Mouse (Mus musculus) urinary bladder, adult 2 months (tissue): ENCODE measurements at regions not wholly inside any gene's neighbourhood (a gene's known extent, or its start where the extent isn't known, plus 50 kb on each side); places are given as distances from the start of the nearest gene placed in this dataset.

ENCODE experiments used
- DNase-seq: peaks from one replicate; pipeline ENCODE4 v3.0.0; 2022; ENCODE audit warnings: low spot score

DNA sequence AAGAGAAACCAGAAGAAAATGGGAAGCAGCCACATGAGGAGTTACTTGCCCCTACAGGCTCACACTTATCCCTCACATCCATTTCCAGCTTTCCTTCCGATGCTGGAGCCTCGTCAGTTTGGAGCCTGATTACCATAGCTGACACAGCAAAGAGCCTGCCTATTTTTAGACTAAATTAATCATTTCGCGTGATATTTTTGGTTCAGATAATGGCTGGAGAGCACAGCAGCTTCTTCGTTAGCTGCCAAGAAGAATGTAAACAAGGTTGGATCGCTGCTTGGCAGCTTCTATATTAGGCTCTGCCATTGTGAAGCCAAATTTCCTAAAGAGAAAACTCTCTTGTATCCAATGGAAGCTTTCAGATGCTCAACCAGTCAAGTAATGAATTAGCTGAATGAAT is 676.9 kb upstream of the A1bg start:
- no peak for DNase-seq

GRCm38 (mm10) chr15:61596318-61596717 is 673.5 kb upstream of the A1bg start:
- DNase-seq: no peak

- DNase-seq: no peak
These were observed 666.1 kb upstream of the A1bg start for GRCm38 (mm10) chr15:61588956-61589355.

DNA sequence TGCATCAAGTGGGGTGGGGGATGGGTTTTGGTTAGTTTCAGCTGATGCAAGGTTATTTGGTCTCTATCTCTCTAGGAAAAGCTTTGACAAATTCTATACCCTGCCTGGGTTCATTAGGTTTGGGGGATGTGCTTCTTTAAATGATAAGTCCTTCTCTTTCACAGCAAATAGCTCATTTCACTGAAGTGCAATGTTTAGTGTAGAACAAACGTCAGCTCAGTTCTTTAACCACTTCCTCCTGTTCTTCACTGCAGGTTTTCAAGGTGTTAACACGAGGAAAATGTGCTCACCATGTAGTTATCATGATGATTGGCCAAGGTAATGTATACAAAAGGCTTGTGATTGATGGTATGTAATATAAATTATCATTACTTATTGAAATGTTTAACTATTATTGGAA is 659.5 kb upstream of the A1bg start:
- DNase-seq: no peak

GRCm38 (mm10) chr15:61563347-61563746 is 640.5 kb upstream of the A1bg start:
- DNase-seq: no peak

GRCm38 (mm10) chr15:61562252-61562651 is 639.4 kb upstream of the A1bg start:
- no peak for DNase-seq

GRCm38 (mm10) chr15:61553908-61554307 is 631.1 kb upstream of the A1bg start:
- DNase-seq: no peak

GRCm38 (mm10) chr15:61553081-61553680 is 630.4 kb upstream of the A1bg start:
- DNase-seq: no peak

GRCm38 (mm10) chr15:61551206-61551605 is 628.4 kb upstream of the A1bg start:
- DNase-seq: no peak

DNA sequence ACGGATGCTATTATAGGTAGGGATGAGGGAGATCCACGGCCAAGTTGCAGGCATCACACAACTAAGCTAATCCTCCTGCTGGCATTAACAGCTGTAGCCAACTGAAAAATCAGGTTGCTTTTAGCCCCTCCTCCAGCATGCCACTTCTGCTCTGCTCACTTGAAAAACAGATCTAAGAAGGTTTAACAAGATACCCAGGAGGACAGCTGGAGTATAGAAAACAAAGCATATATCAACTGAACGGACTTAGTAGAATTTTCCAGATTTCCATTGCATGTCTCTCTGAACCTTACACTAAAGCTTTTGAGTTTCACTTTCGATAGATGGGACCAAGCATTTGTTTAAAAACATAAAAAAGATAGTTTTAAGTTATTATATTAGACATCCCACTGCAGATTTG is 625.6 kb upstream of the A1bg start:
- no peak for DNase-seq

DNA sequence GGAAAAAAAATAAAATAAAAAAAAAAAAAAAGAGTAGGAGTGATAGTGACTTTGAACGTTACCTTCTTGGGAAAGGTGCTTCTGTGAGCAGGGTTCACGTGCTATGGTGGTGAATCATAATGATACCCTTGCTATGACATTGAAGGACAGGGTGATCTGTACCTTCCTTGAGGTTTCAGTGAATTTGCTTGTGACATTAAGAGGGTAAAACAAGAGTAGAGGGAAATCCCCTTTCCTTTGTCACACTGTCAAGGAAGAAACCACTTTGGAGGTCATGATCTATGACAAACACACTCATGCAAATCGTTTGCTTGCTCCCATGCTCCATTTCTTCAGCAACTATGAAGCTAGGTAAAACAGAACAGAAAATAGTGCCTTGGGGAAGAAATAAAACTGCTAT is 623.8 kb upstream of the A1bg start:
- no peak for DNase-seq

DNA sequence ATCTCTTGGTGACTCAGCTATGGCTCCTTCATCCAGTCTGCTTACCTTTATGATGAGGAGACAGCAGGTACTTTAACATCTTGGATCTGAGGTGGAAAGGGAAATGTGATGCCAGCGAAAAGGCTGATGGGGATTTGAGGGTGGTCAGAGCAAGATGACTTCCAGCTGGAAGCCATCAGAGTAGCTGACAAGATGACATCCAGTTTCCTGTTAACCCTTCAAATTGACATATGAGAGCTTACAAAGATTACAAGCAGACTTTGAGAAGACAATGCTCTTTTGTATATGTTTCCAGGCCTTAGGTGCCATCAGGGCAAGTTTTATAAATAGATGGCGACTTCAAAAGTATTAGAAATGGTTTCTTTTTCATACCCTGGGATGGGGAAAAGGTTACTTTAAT is 621.3 kb upstream of the A1bg start:
- no peak for DNase-seq

DNA sequence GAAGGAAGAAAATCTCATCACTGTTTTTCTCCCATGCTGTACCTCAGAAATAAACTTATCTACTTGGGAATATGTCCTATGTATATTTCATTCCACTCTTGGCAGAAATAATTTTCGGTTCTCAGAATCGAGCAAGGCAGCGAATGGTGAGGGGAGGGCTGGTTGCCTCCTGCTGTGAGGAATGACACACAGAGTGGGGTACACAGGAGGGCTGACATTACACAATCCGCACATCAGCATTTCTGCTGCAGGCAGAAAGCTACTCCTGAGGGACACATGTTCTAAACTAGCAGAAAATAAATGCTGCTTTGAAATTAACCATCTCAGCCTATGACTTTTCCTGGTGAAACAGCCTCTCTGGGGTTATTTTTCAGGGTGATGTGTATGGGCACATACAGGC is 618.8 kb upstream of the A1bg start:
- DNase-seq: no peak

DNA sequence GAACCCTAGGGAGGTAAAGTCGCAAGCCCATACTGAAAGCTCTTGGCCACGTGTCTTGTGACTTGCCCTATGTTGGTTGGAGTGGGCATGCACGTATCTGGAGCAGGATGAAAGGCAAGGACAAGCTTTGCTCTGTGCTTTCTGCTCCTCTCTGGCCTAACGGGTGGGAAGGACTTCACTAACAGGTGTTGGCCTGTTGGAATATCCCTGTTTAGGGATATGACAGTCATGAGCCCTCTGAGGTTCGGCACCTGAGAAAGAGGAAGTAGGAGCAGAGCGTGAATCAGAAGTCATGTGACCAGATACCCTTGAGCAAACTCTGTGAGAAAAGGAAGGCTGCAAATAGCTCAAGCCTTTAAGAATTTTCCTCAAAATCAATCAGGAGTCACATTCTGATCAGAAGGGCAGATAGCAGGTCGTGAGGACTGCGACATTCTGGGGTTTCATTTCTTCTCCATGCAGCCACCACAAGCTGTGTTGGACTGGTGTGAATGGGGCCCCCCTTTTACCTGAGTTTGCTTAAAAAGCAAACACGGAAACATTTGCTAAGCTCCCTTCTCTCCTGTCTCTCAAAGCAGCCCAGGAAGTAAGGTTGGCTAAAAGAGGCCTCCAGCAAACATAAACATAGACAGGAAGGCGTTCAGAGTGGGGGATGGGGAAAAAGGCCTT is 618.1 kb upstream of the A1bg start:
- no peak for DNase-seq

DNA sequence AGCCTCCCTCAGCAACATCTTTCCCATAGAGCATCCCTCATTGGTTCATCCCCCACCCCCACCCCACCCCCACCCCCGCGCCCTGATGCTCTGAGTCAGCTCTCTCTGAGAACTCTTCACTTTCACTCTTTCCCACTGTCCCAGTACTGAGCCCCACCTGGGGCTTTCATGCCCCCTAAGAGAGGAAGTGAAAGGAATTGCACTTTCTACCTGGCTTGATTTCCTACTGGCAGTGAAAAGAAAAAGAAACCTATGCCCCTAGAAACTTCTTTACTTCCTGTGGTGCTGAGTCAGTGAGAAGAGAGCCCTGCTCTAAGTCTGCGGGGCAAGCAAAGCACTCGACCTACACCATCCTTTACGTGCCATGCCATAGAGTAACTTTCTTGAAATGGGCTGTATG is 616.1 kb upstream of the A1bg start:
- DNase-seq: no peak

- no peak for DNase-seq
These were observed 615.5 kb upstream of the A1bg start for GRCm38 (mm10) chr15:61538169-61538755.

- no peak for DNase-seq
These were observed 613.5 kb upstream of the A1bg start for GRCm38 (mm10) chr15:61536332-61536716.

- DNase-seq: no peak
These were observed 613.0 kb upstream of the A1bg start for GRCm38 (mm10) chr15:61535644-61536331.

DNA sequence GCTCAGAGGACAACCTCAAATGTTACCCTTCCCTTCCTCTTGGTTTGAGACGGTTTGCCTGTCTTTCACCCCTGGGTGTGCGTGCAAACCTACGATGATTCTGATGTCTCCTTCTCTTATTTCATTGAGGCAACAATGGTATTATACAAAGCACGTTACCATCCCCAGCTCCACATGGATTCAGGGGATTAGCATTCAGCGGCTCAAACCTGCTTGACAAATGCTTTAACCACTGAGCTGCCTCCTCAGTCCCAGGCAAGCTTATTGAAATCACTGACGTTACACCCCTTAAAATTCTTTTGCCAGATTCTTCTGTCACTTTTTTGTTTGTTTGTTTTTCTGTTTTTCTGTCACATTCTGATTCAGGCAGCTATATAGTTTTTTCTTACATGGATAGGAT is 612.4 kb upstream of the A1bg start:
- no peak for DNase-seq

DNA sequence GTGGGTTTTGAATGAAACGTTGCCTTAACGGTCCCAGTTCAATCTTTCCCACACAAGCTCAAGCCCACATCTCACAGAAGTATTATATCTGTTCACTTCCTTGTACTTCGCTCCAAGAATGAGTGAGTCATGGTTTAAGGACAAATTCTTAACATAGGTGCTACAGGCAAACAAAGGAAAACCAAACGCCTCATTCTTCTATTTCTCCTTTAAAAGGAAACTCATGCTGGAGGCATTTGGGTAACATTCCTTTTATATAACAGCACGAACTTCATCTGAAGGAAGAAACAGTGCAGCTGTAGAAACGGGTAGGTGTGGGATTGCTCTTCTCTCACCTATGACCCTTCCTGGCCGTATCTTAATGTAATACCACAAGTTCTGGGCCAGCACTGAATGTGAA is 610.0 kb upstream of the A1bg start:
- no peak for DNase-seq

GRCm38 (mm10) chr15:61532040-61532439 is 609.2 kb upstream of the A1bg start:
- no peak for DNase-seq

- DNase-seq: no peak
These were observed 600.2 kb upstream of the A1bg start for GRCm38 (mm10) chr15:61523036-61523435.

GRCm38 (mm10) chr15:61517265-61517664 is 594.5 kb upstream of the A1bg start:
- DNase-seq: no peak
